Mouse (Mus musculus): Measurements from ENCODE around the gene Olfr820.
"Not testable (repeated sequence)": the region's sequence is repeated elsewhere in the genome, so short reads cannot be mapped to it uniquely, and the experiment has no call there.

The Olfr820 gene

GRCm38 (mm10) chr10:130012321-130012720 lies at the start of gene Olfr820:
Gene Olfr820 (plus strand): TSS chr10:130012621.
- DNase-seq, result no peak

GRCm38 (mm10) chr10:129966232-129966631 lies 46.2 kb upstream of the Olfr820 start:
- not testable (repeated sequence) for DNase-seq

GRCm38 (mm10) chr10:129967166-129967565 lies 45.3 kb upstream of the Olfr820 start, which contains the start of gene Olfr819:
Gene Olfr819 (minus strand): TSS chr10:129967266.
- DNase-seq, result not testable (repeated sequence)

- DNase-seq, result not testable (repeated sequence)
These were observed 39.4 kb upstream of the Olfr820 start for GRCm38 (mm10) chr10:129972994-129973393.

- not testable (repeated sequence) for DNase-seq
These were observed 36.4 kb upstream of the Olfr820 start, which contains the start of gene Olfr247 for GRCm38 (mm10) chr10:129976040-129976439. Gene Olfr247 (minus strand): TSS chr10:129976140.

- DNase-seq, result not testable (repeated sequence)
These were observed 30.6 kb upstream of the Olfr820 start for GRCm38 (mm10) chr10:129981867-129982266.

- not testable (repeated sequence) for DNase-seq
These were observed 27.5 kb upstream of the Olfr820 start, which contains the start of gene Gm10310 for GRCm38 (mm10) chr10:129984962-129985361. Gene Gm10310 (minus strand): TSS chr10:129985062.

- not testable (repeated sequence) for DNase-seq
These were observed 8.3 kb upstream of the Olfr820 start for GRCm38 (mm10) chr10:130004104-130004503.

GRCm38 (mm10) chr10:130005366-130005765 lies 7.1 kb upstream of the Olfr820 start:
- not testable (repeated sequence) for DNase-seq

GRCm38 (mm10) chr10:130030048-130030447 lies 17.6 kb downstream of the Olfr820 start, which contains the start of gene Olfr821:
Gene Olfr821 (plus strand): TSS chr10:130030348.
- no peak for DNase-seq

GRCm38 (mm10) chr10:130037096-130037495 lies 24.7 kb downstream of the Olfr820 start:
- no peak for DNase-seq

Measured in lung, postnatal 36 days (tissue).